ENCODE assay signal across 14 mouse cellular contexts in the genomic region with DNA sequence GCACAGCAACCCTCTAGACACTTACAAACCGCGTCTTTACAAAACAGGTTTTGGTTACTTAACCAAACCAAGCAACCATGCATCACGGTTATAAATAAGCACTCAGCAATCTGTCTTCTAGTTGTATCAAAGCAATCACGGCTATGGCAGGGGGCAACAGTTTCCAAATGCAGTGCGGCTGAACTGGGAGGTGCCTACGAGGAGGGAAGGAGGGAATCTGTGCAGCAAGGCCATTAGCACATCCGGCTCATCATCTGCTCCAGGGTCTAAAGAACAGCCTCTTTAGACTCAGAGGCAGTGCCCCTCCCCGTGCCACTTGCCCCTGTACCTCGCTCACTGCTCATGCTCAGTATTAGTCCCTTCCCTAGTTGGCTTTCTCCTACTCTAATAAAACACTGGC.
"Had no signal": no experiment of that assay in that cellular context is flagged by ENCODE, and none has a peak within 500 bp of the region (broad histone marks: within the 10 kb centered on the region; RNA-seq: fewer than 3 reads in every experiment).

No protein-coding gene starts in this region.

- H3K9ac ChIP-seq: limb, embryonic 12.5 days; limb, embryonic 15.5 days; liver, embryonic 14.5 days; liver, postnatal 0 days; lung, embryonic 14.5 days; midbrain, embryonic 12.5 days; midbrain, embryonic 15.5 days had no signal

- H3K4me3 ChIP-seq: limb, embryonic 12.5 days; limb, embryonic 15.5 days; midbrain, embryonic 12.5 days; midbrain, embryonic 15.5 days had no signal

- H3K36me3 ChIP-seq: limb, embryonic 12.5 days; limb, embryonic 15.5 days; midbrain, embryonic 12.5 days; midbrain, embryonic 15.5 days had no signal

- H3K27ac ChIP-seq: kidney, postnatal 0 days; limb, embryonic 12.5 days; limb, embryonic 15.5 days; liver, embryonic 14.5 days; macrophage; midbrain, embryonic 12.5 days; midbrain, embryonic 15.5 days had no signal

- DNase-seq: kidney, adult 9 months; kidney, postnatal 25 days; left cerebral cortex, postnatal 4 days; liver, postnatal 0 days; lung, embryonic 14.5 days; thymus, adult 18-20 months; thymus, postnatal 36 days had no signal

- H3K9me3 ChIP-seq: limb, embryonic 15.5 days had no signal
